Mouse (Mus musculus): Measurements from ENCODE around the gene Acsl4. TPM values are rescaled to one million over a fixed set of nuclear protein-coding genes. Genes with fewer than 3 reads are reported as not detected.

Gene Acsl4
- polyA plus RNA-seq, 1 experiment from 2014 or later: 4.3 TPM

DNA sequence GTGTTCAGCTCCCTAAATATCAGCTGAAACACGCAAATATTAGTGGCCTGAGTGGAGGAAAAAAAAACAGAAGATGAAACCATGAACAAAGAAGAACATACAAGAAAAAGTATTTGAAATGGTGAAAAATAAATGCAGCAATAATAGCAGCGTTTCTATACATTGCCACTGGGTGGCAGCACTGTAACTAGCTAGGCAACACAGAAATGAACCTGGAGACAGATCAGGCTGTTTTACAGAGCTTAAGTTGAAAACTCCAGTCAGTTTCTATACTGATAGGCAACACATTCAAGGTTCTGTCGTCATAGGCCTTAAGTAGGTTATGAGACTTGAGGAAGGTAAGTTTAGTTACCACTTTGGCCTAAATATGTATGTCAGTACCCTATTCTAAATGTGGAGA is 17.9 kb downstream of the Acsl4 start:
- no peak overlapping the region for H3K27ac ChIP-seq (ENCODE audit: low read depth, low read length)
- no peaks in the 10 kb centered on the region for H3K9me3 ChIP-seq (ENCODE audit: control insufficient read depth)
- H3K27me3 ChIP-seq (replicated peaks; ENCODE audit: control insufficient read depth, insufficient read depth, low read length): no peaks in the 10 kb centered on the region; the same call in 1 of the 2 replicates
- 17% methylated on average over 3 of the region's 3 CpGs for WGBS
- peak; percentile 80 for TF ChIP-seq CTCF (IDR thresholded peaks at IDR 0.05; ENCODE audit: low read depth)
- no peak for ATAC-seq
- H3K36me3 ChIP-seq (ENCODE audit: control insufficient read depth, insufficient read depth): no peaks in the 10 kb centered on the region
- no peaks in the 10 kb centered on the region for H3K4me1 ChIP-seq (replicated peaks; ENCODE audit: control insufficient read depth, insufficient read depth, low read length)
- H3K4me2 ChIP-seq (replicated peaks; ENCODE audit: low read depth): no peak overlapping the region
- no peak overlapping the region for H3K9ac ChIP-seq (ENCODE audit: low read depth, low read length)
- no peak overlapping the region for H3K4me3 ChIP-seq (ENCODE audit: low read depth, low read length)

DNA sequence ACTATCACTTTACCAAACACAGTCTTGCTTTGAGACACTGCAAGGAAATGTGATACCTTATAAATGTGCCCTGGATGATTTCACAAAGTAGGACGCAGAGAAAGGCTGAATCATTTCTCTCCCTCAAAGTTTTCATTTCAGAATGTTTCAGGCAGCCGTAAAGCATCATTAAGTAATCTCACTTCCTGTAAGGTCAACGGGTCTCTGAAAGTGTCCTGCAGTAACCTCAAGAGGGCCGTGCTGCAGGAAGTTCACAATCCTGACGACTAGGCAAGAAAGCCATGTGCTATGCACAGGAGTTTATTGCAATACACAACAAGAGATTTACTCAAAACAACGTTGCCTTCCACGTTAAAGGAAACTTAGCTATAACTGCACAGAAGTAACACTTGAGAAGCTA is 20.4 kb downstream of the Acsl4 start:
- Histone ChIP-seq H3K27me3 (replicated peaks; ENCODE audit: control insufficient read depth, insufficient read depth, low read length) (no peaks in the 10 kb centered on the region), H3K4me3 (ENCODE audit: low read depth, low read length) (no peak overlapping the region), H3K9ac (ENCODE audit: low read depth, low read length) (no peak overlapping the region), H3K27ac (ENCODE audit: low read depth, low read length) (no peak overlapping the region), H3K4me2 (replicated peaks; ENCODE audit: low read depth) (no peak overlapping the region), H3K4me1 (replicated peaks; ENCODE audit: control insufficient read depth, insufficient read depth, low read length) (no peaks in the 10 kb centered on the region), H3K9me3 (ENCODE audit: control insufficient read depth) (no peaks in the 10 kb centered on the region), H3K36me3 (ENCODE audit: control insufficient read depth, insufficient read depth) (no peaks in the 10 kb centered on the region)
- TF ChIP-seq CTCF (IDR thresholded peaks at IDR 0.05; ENCODE audit: low read depth): no peak
- no peak for ATAC-seq
- WGBS: 45% methylated on average over 7 of the region's 7 CpGs

DNA sequence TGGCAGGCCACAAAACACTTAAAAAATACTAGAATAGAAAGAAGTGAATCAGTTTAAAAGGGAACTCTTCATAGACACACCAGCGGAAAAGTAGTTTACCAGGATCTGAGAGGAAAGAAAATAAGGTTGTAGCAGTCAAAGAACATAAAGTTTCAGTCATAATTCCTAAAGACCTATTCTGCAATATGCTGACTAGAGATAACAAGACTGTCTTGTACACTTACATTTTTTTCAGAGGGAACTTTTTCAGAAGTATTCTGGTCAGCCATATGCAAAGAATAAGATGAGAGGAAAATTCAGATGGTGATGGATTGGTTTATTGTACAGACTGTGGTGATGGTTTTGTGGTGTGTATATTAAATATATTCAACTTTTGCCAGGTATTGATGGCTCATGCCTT is 26.5 kb downstream of the Acsl4 start:
- H3K4me2 ChIP-seq (replicated peaks; ENCODE audit: low read depth): no peak overlapping the region
- no peaks in the 10 kb centered on the region for H3K36me3 ChIP-seq (ENCODE audit: control insufficient read depth, insufficient read depth)
- no peak overlapping the region for H3K4me3 ChIP-seq (ENCODE audit: low read depth, low read length)
- no peak overlapping the region for H3K9ac ChIP-seq (ENCODE audit: low read depth, low read length)
- TF ChIP-seq CTCF (IDR thresholded peaks at IDR 0.05; ENCODE audit: low read depth): no peak
- no peak overlapping the region for H3K27ac ChIP-seq (ENCODE audit: low read depth, low read length)
- 78% methylated on average over 1 of the region's 1 CpGs for WGBS
- no peak for ATAC-seq
- no peaks in the 10 kb centered on the region for H3K9me3 ChIP-seq (ENCODE audit: control insufficient read depth)
- no peaks in the 10 kb centered on the region for H3K4me1 ChIP-seq (replicated peaks; ENCODE audit: control insufficient read depth, insufficient read depth, low read length)
- no peaks in the 10 kb centered on the region for H3K27me3 ChIP-seq (replicated peaks; ENCODE audit: control insufficient read depth, insufficient read depth, low read length)

DNA sequence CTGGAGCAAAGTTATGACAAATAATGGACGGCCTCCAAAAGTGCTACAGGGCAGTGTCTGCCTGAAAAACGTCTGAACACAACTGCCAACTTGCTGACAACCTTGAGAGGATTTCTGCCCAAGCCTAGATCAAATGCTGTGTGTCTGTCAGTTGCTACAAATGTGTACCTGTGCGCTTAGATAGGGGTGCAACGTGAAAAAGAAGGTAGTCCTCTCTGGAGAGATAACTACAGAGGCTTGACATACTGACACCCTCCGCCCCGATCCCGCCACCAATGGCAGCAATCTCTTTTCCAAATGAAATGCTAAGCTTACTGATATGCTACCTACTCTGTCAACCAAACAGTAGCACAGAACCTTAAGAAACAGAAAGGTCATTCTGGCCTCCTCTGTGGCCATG is 31.3 kb downstream of the Acsl4 start:
- H3K4me1 ChIP-seq (replicated peaks; ENCODE audit: control insufficient read depth, insufficient read depth, low read length): no peaks in the 10 kb centered on the region
- no peak overlapping the region for H3K27ac ChIP-seq (ENCODE audit: low read depth, low read length)
- H3K4me3 ChIP-seq (ENCODE audit: low read depth, low read length): no peak overlapping the region
- no peaks in the 10 kb centered on the region for H3K36me3 ChIP-seq (ENCODE audit: control insufficient read depth, insufficient read depth)
- H3K9me3 ChIP-seq (ENCODE audit: control insufficient read depth): no peaks in the 10 kb centered on the region
- H3K9ac ChIP-seq (ENCODE audit: low read depth, low read length): no peak overlapping the region
- no peaks in the 10 kb centered on the region for H3K27me3 ChIP-seq (replicated peaks; ENCODE audit: control insufficient read depth, insufficient read depth, low read length)
- no peak for ATAC-seq
- no peak for TF ChIP-seq CTCF (IDR thresholded peaks at IDR 0.05; ENCODE audit: low read depth)
- WGBS: 79% methylated on average over 7 of the region's 7 CpGs
- H3K4me2 ChIP-seq (replicated peaks; ENCODE audit: low read depth): no peak overlapping the region

DNA sequence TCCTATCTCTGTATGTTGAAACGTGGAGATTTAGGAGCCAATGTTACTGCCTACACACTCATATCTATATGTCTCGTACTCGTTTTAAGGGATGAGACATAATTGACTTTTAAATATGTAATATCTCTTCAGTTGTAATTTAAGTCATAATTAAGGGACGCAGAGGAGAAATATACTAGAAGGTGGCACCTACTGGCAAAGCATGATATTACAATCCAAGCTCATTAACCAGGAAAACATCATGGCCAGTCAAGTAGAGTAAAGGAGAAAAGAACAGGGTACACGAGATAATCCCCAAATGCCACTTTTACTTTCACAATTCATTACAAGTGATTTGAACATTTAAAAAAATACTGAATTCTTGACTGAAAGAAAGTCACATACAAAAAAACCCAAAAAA is 31.9 kb downstream of the Acsl4 start:
- TF ChIP-seq CTCF (IDR thresholded peaks at IDR 0.05; ENCODE audit: low read depth): no peak
- no peak overlapping the region for H3K4me3 ChIP-seq (ENCODE audit: low read depth, low read length)
- no peak overlapping the region for H3K4me2 ChIP-seq (replicated peaks; ENCODE audit: low read depth)
- WGBS: 81% methylated on average over 5 of the region's 5 CpGs
- no peaks in the 10 kb centered on the region for H3K27me3 ChIP-seq (replicated peaks; ENCODE audit: control insufficient read depth, insufficient read depth, low read length)
- H3K36me3 ChIP-seq (ENCODE audit: control insufficient read depth, insufficient read depth): no peaks in the 10 kb centered on the region
- H3K4me1 ChIP-seq (replicated peaks; ENCODE audit: control insufficient read depth, insufficient read depth, low read length): no peaks in the 10 kb centered on the region
- H3K27ac ChIP-seq (ENCODE audit: low read depth, low read length): no peak overlapping the region
- no peak overlapping the region for H3K9ac ChIP-seq (ENCODE audit: low read depth, low read length)
- ATAC-seq: no peak
- no peaks in the 10 kb centered on the region for H3K9me3 ChIP-seq (ENCODE audit: control insufficient read depth)

DNA sequence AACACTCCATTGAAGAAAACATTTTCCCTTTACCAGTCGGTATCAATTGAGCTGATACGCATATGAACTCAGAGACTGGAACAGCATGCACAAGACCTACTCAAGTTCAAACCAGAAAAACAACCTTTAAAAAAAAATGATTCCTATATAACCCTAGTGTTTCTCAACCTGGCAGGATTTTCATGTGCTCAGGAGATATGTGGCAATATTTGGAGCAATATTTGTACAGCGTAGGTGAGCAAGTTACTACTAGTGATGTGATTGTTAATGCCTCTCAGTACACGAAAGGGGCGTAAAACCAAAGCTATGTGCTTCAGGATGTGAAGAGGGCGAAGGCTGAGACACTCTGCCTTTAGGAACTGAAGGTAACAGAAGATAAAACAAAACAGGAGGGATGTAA is 54.1 kb downstream of the Acsl4 start:
- 89% methylated on average over 6 of the region's 6 CpGs for WGBS
- H3K36me3 ChIP-seq (ENCODE audit: control insufficient read depth, insufficient read depth): no peaks in the 10 kb centered on the region
- H3K9me3 ChIP-seq (ENCODE audit: control insufficient read depth): no peaks in the 10 kb centered on the region
- ATAC-seq: no peak
- no peak overlapping the region for H3K27ac ChIP-seq (ENCODE audit: low read depth, low read length)
- H3K4me3 ChIP-seq (ENCODE audit: low read depth, low read length): no peak overlapping the region
- no peak overlapping the region for H3K4me2 ChIP-seq (replicated peaks; ENCODE audit: low read depth)
- H3K4me1 ChIP-seq (replicated peaks; ENCODE audit: control insufficient read depth, insufficient read depth, low read length): no peaks in the 10 kb centered on the region
- no peak for TF ChIP-seq CTCF (IDR thresholded peaks at IDR 0.05; ENCODE audit: low read depth)
- H3K9ac ChIP-seq (ENCODE audit: low read depth, low read length): no peak overlapping the region
- H3K27me3 ChIP-seq (replicated peaks; ENCODE audit: control insufficient read depth, insufficient read depth, low read length): no peaks in the 10 kb centered on the region

DNA sequence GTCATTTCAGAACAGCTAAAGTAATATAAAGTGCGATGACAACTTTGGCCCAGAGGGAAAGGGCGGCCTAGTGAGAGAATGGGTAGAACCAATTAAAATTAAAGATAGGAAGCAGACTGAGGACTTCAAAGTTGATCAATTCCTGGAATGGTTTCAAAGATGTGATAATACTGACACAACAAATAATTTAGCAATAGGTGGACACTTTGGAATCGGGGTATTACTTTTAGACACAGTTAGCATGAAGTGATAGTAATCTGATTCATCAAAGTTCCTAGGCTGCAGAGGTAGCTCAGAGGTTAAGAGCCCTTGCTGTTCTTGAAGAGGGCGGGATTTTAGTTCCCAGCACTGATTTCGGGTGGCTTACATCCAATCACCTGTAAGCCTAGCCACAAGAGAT is 54.8 kb downstream of the Acsl4 start:
- Histone ChIP-seq H3K4me3 (ENCODE audit: low read depth, low read length) (no peak overlapping the region), H3K36me3 (ENCODE audit: control insufficient read depth, insufficient read depth) (no peaks in the 10 kb centered on the region), H3K4me1 (replicated peaks; ENCODE audit: control insufficient read depth, insufficient read depth, low read length) (no peaks in the 10 kb centered on the region), H3K4me2 (replicated peaks; ENCODE audit: low read depth) (no peak overlapping the region), H3K9ac (ENCODE audit: low read depth, low read length) (no peak overlapping the region), H3K27me3 (replicated peaks; ENCODE audit: control insufficient read depth, insufficient read depth, low read length) (no peaks in the 10 kb centered on the region), H3K27ac (ENCODE audit: low read depth, low read length) (no peak overlapping the region), H3K9me3 (ENCODE audit: control insufficient read depth) (no peaks in the 10 kb centered on the region)
- no peak for TF ChIP-seq CTCF (IDR thresholded peaks at IDR 0.05; ENCODE audit: low read depth)
- ATAC-seq: no peak
- 83% methylated on average over 5 of the region's 5 CpGs for WGBS
